Mouse (Mus musculus) gastrocnemius, postnatal 25 days (tissue): ENCODE measurements around the gene Asb2. TPM values are rescaled to one million over a fixed set of nuclear protein-coding genes. Genes with fewer than 3 reads are reported as not detected.

Source experiments
- DNase-seq: peaks from one replicate; pipeline ENCODE4 v3.0.0; 2022
- long read RNA-seq, 2 experiments: library from polyadenylated mRNA; stranded (forward); transcript quantifications; one replicate each; pipeline ENCODE4 v2.0.0; 2021
- total RNA-seq, 2 experiments: library from RNA; stranded (reverse); gene quantifications; 1 replicate in 1 of 2; 2 replicates in 1 of 2; pipeline ENCODE4 v1.2.3; 2021

The Asb2 gene
- total RNA-seq, result 100 to 1,000 TPM; 196 to 518 TPM
- long read RNA-seq, experiment 1, transcript Asb2-201 (10 exons, 2,690 nt), result major isoform, 507 of 661 reads
- long read RNA-seq, experiment 1, partial matches to known transcripts, result 53 of 661 reads
- long read RNA-seq, experiment 1, other reads (novel, unspliced or antisense), result 95 of 661 reads
- long read RNA-seq, experiment 2, transcript Asb2-201 (10 exons, 2,690 nt), result major isoform, 410 of 508 reads
- long read RNA-seq, experiment 2, partial matches to known transcripts, result 55 of 508 reads
- long read RNA-seq, experiment 2, other reads (novel, unspliced or antisense), result 39 of 508 reads

GRCm38 (mm10) chr12:103355746-103356414, at the start of gene Asb2:
Gene Asb2, minus strand, starts transcription at chr12:103356001.
- peak; percentile 75 for DNase-seq

DNA sequence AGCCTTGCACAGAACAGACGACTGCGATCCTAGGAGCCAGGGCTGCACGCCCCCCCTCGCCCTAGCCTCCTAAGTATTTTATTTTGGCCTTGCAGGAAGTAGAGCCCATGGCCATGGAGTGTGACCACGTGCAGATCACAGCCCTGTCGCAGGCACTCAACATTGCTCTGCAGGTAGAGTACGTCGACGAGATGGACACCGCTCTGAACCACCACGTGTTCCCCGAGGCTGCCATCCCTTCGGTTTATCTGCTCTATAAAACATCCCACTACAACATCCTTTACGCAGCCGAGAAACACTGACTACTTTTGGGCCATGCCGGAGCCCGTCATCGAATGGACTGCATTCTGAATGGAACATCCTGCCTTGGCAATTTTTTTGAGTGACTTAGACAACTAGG, 48.3 kb upstream of the Asb2 start:
- DNase-seq, result no peak

- DNase-seq, result no peak
Observed at GRCm38 (mm10) chr12:103396751-103397150, 41.0 kb upstream of the Asb2 start.

- no peak for DNase-seq
Observed at GRCm38 (mm10) chr12:103395486-103396275, 39.9 kb upstream of the Asb2 start.

DNA sequence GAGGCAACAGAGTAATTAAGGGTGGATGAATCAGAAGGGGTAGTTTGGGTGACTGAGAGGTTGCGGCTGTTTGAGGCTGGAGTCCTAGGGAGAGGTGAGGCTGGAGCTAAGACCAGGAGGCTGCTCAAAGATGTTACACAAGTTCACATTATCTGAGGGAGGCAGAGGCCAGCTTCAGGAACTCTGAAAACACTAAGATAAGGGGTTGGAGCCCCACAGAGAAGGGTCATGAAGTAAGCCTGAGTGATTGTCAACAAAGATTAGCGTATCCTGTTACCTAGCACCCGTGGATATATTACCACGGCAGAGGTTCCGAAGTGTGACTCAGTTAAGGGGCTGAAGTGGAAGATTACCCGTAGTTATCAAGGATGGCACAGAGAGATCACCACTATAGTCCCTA, 37.7 kb upstream of the Asb2 start:
- no peak for DNase-seq

GRCm38 (mm10) chr12:103391098-103391497, 35.3 kb upstream of the Asb2 start:
- no peak for DNase-seq

DNA sequence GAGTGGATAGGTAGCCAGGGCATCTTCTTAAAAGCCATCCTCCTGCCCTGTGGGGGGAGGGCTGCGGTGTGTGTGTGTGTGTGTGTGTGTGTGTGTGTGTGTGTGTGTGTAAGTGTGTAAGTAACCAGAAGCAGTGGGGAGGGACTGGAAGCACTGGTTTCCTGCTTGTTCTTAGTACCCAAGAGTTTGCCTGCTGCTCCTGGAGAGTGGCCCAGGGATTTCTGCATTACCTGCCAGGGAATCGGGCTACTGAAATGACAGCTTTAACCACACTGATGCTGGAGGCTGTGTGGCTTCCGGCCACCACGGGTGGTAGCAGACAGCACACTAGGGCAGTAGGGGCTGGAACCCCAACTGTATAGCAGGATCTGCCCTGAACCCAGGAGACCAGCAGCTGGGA, 34.2 kb upstream of the Asb2 start:
- no peak for DNase-seq

DNA sequence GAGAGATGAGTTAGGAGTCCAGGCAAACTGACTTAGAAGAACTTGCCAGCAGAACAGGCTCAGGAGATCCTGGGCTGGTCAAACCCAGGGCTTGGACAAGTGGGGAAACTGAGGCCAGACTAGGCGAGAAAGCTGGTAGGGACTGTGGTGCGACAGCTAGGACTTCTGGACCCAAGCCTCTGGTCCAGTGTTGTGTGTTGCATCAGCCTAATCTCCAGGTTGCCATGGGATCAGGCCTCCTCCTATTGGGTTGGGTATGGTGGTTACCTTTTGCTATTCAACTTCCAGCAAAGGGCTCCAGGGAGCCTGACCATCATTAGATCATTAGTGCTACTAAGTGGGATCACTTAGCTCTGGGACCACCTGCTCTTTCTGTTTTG, 33.5 kb upstream of the Asb2 start:
- no peak for DNase-seq

- DNase-seq, result peak; percentile 97
Observed at GRCm38 (mm10) chr12:103388505-103389347, 32.9 kb upstream of the Asb2 start, which contains the start of gene Otub2. Gene Otub2, plus strand, starts transcription at chr12:103388682.

- no peak for DNase-seq
Observed at GRCm38 (mm10) chr12:103380226-103380625, 24.4 kb upstream of the Asb2 start.

DNA sequence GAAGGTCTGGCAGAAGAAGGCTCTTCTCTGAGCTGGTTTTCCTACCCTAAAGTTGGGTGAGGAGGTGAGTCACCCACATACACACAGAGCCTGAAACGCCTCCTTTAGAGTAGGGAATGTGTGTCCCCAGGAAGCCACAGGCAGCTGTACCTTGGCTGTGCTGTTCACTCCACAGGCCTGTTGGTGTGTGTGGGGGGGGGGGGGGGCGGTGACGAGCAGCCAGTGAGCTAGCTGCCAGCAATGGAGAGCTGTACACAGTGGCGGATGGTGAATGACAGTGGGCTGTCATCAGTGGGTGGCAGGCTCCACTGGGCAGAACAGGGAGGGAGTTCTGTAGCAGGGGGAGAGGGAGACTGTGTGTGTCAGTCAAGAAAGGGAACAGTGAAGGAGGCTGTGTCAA, 21.0 kb upstream of the Asb2 start:
- no peak for DNase-seq

GRCm38 (mm10) chr12:103376124-103376523, 20.3 kb upstream of the Asb2 start:
- no peak for DNase-seq

GRCm38 (mm10) chr12:103373530-103374236, 17.9 kb upstream of the Asb2 start:
- DNase-seq, result no peak

GRCm38 (mm10) chr12:103371711-103372110, 15.9 kb upstream of the Asb2 start:
- DNase-seq, result no peak

DNA sequence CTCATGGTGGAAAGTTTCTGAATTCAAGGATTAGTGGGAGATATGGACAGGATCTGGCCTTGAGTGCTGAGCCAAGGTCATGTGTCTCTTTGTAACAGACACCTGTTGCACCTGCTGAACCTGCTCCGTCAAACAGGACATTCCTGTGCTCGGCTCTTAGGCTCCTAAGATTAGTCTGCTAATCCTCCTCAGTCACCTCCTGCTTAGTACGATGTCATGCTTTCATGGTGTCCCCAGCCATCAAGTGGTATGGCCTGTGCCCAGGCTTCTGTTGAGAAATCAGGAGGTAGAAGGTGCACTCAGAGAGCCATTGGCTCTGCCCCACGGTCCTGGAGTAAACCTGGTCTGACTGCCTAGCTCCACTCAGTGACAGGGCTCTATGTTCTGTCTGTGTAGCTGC, 15.1 kb upstream of the Asb2 start:
- DNase-seq, result no peak

DNA sequence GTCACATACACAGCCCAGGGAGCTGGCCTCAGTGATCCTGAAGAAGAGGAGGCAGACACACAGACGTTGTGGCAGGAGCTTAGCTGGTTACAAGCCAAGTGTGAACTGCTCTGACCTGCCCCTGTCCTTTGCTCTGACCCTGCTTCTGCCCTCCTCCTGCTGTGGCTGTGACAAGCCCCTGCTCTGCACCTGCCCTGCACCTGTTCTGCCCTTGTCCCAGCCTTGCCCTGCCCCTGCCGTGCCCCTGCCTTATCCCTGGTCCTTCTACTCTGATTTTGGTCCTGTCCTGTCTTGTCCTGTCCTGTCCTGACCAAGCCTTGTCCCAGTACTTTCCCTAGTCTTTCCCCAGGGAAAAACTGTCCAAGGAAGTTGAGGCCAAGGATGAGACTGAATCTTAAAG, 13.0 kb upstream of the Asb2 start:
- DNase-seq, result no peak

DNA sequence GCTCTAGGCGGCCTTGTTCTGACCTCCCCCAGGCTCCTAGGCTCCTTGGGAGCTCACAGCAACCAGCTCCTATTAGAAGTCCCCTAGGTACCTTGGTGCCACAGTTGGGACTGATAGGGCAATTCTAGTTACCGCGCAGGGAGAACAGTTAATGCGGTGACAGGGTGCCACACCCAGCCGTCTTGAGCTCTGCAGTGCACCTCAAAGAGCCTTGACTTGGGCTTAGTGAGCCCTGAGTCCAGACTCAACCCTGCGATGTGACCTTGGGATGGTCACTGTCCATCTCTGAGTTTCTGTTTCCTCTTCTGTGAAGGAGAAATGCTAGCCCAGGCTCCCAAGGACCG, 12.5 kb upstream of the Asb2 start:
- no peak for DNase-seq

- DNase-seq, result peak; percentile 56
Observed at GRCm38 (mm10) chr12:103367620-103368325, 12.0 kb upstream of the Asb2 start.

DNA sequence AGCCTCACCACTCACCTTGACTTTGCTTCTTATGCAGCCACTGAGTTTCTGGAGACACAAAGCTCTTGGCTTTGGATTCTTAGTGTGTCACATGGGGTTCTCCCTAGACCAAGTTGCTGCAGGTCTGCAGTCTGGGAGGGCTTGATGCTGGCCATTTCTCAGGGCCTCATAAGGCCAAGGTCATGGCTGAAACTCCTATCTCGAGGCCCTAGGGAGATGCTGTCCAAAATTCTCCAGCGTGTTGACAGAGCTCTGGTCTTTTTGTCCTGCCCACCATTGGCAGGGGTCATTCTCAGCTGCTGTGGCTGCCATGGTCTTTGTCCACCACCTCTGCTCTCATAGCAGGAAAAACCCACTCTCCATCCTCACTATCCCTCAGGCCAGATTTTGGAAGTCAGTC, 11.4 kb upstream of the Asb2 start:
- no peak for DNase-seq

- DNase-seq, result peak; percentile 89
Observed at GRCm38 (mm10) chr12:103362336-103362735, 6.5 kb upstream of the Asb2 start.
